Mouse (Mus musculus): ENCODE measurements around the gene Itgax. TPM values are rescaled to one million over a fixed set of nuclear protein-coding genes. Genes with fewer than 3 reads are reported as not detected.
A peak's percentile ranks its signal among the peaks of the same experiment; 100 is the strongest.
"Not testable (repeated sequence)": the region's sequence is repeated elsewhere in the genome, so short reads cannot be mapped to it uniquely, and the experiment has no call there.

The Itgax gene
- polyA plus RNA-seq, 1 experiment: 1.9 TPM

DNA sequence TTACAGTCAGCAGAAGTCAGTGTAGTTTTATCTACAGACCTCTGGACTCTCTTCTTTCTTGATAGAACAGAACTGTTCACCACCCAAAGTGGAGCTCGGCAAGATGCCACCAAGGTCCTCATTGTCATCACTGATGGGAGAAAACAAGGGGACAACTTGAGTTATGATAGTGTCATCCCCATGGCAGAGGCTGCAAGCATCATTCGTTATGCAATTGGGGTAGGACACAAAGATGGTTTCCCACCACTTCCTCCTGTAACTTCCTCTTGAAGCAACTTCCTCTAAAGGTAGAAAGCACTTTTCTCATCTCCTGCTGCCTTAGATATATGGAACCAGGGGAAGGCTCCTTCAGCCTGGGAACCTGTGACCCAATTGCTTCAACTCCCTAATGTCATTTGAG is 4.2 kb downstream of the Itgax start:
- 78% methylated on average over 2 of the region's 2 CpGs for WGBS
- Histone ChIP-seq H3K4me1 (ENCODE audit: control insufficient read depth, insufficient read depth, low read length) (no peaks in the 10 kb centered on the region), H3K27me3 (replicated peaks; ENCODE audit: control insufficient read depth, insufficient read depth, low read length) (no peaks in the 10 kb centered on the region), H3K36me3 (ENCODE audit: control insufficient read depth, insufficient read depth, low read length) (no peaks in the 10 kb centered on the region), H3K4me3 (ENCODE audit: insufficient read depth, low read depth, low read length) (no peak overlapping the region), H3K27ac (ENCODE audit: insufficient read depth, low read depth, low read length) (no peak overlapping the region)
- peak; percentile 6 for DNase-seq
- no peak for TF ChIP-seq POLR2A (IDR thresholded peaks at IDR 0.05; ENCODE audit: low read depth, low read length)
- TF ChIP-seq CTCF (conservative IDR thresholded peaks at IDR 0.05; ENCODE audit: insufficient read depth, insufficient read length, low read depth, low read length): no peak

DNA sequence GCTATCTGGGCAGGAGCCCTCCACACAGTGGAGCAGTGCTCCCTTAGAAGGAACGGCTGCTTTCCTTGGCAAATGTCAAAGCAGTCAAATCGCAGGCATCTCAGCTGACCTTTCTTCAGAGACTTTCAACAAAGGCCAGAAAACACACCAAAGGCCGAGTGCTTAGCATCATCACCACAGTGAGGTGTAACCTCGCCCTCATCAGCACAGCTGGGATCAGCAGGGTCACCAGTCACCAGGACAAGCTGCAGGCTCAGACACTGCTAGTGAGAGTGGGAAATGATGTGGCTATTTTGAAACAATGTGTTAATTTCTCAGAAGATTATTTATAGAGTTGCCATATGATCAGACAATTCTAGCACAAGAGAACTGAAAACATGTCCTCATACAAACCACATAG is 7.6 kb downstream of the Itgax start:
- no peak overlapping the region for H3K27ac ChIP-seq (ENCODE audit: insufficient read depth, low read depth, low read length)
- no peaks in the 10 kb centered on the region for H3K27me3 ChIP-seq (replicated peaks; ENCODE audit: control insufficient read depth, insufficient read depth, low read length)
- WGBS: 56% methylated on average over 4 of the region's 4 CpGs
- no peak for DNase-seq
- no peak for TF ChIP-seq CTCF (conservative IDR thresholded peaks at IDR 0.05; ENCODE audit: insufficient read depth, insufficient read length, low read depth, low read length)
- TF ChIP-seq POLR2A (IDR thresholded peaks at IDR 0.05; ENCODE audit: low read depth, low read length): no peak
- H3K36me3 ChIP-seq (ENCODE audit: control insufficient read depth, insufficient read depth, low read length): no peaks in the 10 kb centered on the region
- H3K4me1 ChIP-seq (ENCODE audit: control insufficient read depth, insufficient read depth, low read length): no peaks in the 10 kb centered on the region
- H3K4me3 ChIP-seq (ENCODE audit: insufficient read depth, low read depth, low read length): no peak overlapping the region

DNA sequence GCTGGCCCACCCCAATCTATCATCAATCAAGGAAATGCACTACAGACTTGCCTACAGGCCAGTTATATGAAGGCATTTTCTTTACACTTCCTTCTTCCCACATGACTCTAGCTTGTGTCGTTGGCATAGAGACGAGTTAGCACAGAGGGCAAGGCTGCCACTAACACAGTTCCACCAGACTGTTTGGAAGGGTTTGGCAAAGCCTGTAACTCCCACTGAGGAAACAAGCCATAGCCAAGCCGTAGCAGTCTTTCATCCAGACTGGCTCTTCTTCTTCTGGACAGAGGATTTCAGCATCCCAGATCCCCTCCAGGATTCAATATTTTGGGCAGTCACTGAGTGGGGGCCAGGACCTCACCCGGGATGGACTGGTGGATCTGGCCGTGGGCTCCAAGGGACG is 10.3 kb downstream of the Itgax start:
- Histone ChIP-seq H3K27ac (ENCODE audit: insufficient read depth, low read depth, low read length) (no peak overlapping the region), H3K27me3 (replicated peaks; ENCODE audit: control insufficient read depth, insufficient read depth, low read length) (no peaks in the 10 kb centered on the region), H3K4me3 (ENCODE audit: insufficient read depth, low read depth, low read length) (no peak overlapping the region), H3K4me1 (ENCODE audit: control insufficient read depth, insufficient read depth, low read length) (no peaks in the 10 kb centered on the region), H3K36me3 (ENCODE audit: control insufficient read depth, insufficient read depth, low read length) (no peaks in the 10 kb centered on the region)
- DNase-seq: no peak
- no peak for TF ChIP-seq CTCF (conservative IDR thresholded peaks at IDR 0.05; ENCODE audit: insufficient read depth, insufficient read length, low read depth, low read length)
- TF ChIP-seq POLR2A (IDR thresholded peaks at IDR 0.05; ENCODE audit: low read depth, low read length): no peak
- 94% methylated on average over 6 of the region's 6 CpGs for WGBS

DNA sequence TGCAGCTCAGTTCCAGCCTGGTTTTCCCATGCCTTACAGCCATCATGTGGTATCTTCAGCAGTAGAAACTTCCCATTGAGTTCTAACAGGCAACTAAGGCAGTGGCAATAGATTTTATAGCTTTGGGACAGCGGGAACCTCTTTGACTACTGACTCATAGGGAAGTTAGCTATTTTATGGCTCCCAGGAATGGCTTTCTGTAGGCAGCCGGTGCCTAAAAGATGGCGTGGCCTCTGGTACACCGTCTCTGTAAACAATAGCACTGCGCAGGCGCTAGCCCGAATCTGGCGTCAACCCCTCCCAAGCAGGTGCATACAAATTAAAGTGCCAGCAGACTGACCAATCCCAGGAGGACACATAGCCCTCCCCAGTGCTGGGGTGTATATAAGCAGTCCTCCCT is 21.6 kb downstream of the Itgax start:
- H3K4me1 ChIP-seq (ENCODE audit: control insufficient read depth, insufficient read depth, low read length): no peaks in the 10 kb centered on the region
- TF ChIP-seq POLR2A (IDR thresholded peaks at IDR 0.05; ENCODE audit: low read depth, low read length): no peak
- no peak for TF ChIP-seq CTCF (conservative IDR thresholded peaks at IDR 0.05; ENCODE audit: insufficient read depth, insufficient read length, low read depth, low read length)
- no peak for DNase-seq
- no peaks in the 10 kb centered on the region for H3K36me3 ChIP-seq (ENCODE audit: control insufficient read depth, insufficient read depth, low read length)
- no peak overlapping the region for H3K27ac ChIP-seq (ENCODE audit: insufficient read depth, low read depth, low read length)
- 60% methylated on average over 8 of the region's 8 CpGs for WGBS
- no peaks in the 10 kb centered on the region for H3K27me3 ChIP-seq (replicated peaks; ENCODE audit: control insufficient read depth, insufficient read depth, low read length)
- no peak overlapping the region for H3K4me3 ChIP-seq (ENCODE audit: insufficient read depth, low read depth, low read length)

DNA sequence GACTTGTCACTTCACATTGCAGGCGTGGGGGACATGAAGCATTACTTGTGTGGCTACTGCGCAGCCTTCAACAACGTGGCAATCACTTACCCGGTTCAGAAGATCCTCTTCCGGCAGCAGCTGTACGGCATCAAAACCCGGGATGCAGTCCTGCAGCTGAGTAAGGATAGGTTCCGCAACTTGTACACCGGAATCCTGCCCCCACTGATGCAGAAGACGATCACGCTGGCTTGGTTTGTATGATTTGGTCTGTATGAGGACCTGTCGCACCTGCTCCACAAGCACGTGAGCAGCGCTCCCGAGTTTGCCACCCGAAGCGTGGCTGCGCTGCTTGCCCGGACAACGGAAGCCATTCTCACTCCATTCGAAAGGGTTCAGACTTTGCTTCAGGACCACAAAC is 24.7 kb downstream of the Itgax start, which contains the start of gene Itgad:
Itgad (plus strand) TSS at position 301 of the 400 bp plus-strand sequence.
- WGBS: 90% methylated on average over 21 of the region's 21 CpGs
- TF ChIP-seq CTCF (conservative IDR thresholded peaks at IDR 0.05; ENCODE audit: insufficient read depth, insufficient read length, low read depth, low read length) (no peak), POLR2A (IDR thresholded peaks at IDR 0.05; ENCODE audit: low read depth, low read length) (no peak)
- H3K27me3 ChIP-seq (replicated peaks; ENCODE audit: control insufficient read depth, insufficient read depth, low read length): no peaks in the 10 kb centered on the region
- no peaks in the 10 kb centered on the region for H3K4me1 ChIP-seq (ENCODE audit: control insufficient read depth, insufficient read depth, low read length)
- no peak for DNase-seq
- no peaks in the 10 kb centered on the region for H3K36me3 ChIP-seq (ENCODE audit: control insufficient read depth, insufficient read depth, low read length)
- H3K4me3 ChIP-seq (ENCODE audit: insufficient read depth, low read depth, low read length): no peak within 1 kb of the TSS
- no peak within 1 kb of the TSS for H3K27ac ChIP-seq (ENCODE audit: insufficient read depth, low read depth, low read length)

DNA sequence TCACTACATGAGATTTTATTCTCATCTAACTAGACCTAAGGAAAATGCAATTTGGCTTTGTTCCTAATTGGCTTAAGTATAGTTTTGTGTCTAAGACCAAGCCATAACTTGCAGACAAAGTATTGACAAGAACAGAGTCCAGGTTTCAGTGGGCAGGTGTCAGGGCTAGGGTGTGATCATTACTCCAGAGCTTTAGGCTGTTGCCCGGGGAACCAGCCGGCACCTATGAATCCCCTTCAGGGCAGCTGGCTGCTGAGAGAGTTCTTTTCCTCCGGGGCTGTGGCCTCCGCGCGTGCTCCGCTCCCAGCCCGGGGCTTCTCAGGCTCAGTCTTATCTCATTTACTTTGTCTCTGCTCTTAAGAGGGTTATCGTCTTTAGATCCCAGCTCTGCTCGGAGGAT is 25.6 kb downstream of the Itgax start:
- TF ChIP-seq POLR2A (IDR thresholded peaks at IDR 0.05; ENCODE audit: low read depth, low read length) (no peak), CTCF (conservative IDR thresholded peaks at IDR 0.05; ENCODE audit: insufficient read depth, insufficient read length, low read depth, low read length) (no peak)
- Histone ChIP-seq H3K36me3 (ENCODE audit: control insufficient read depth, insufficient read depth, low read length) (no peaks in the 10 kb centered on the region), H3K27me3 (replicated peaks; ENCODE audit: control insufficient read depth, insufficient read depth, low read length) (no peaks in the 10 kb centered on the region), H3K4me1 (ENCODE audit: control insufficient read depth, insufficient read depth, low read length) (no peaks in the 10 kb centered on the region), H3K4me3 (ENCODE audit: insufficient read depth, low read depth, low read length) (no peak overlapping the region), H3K27ac (ENCODE audit: insufficient read depth, low read depth, low read length) (no peak overlapping the region)
- DNase-seq: no peak
- WGBS: 79% methylated on average over 10 of the region's 10 CpGs

DNA sequence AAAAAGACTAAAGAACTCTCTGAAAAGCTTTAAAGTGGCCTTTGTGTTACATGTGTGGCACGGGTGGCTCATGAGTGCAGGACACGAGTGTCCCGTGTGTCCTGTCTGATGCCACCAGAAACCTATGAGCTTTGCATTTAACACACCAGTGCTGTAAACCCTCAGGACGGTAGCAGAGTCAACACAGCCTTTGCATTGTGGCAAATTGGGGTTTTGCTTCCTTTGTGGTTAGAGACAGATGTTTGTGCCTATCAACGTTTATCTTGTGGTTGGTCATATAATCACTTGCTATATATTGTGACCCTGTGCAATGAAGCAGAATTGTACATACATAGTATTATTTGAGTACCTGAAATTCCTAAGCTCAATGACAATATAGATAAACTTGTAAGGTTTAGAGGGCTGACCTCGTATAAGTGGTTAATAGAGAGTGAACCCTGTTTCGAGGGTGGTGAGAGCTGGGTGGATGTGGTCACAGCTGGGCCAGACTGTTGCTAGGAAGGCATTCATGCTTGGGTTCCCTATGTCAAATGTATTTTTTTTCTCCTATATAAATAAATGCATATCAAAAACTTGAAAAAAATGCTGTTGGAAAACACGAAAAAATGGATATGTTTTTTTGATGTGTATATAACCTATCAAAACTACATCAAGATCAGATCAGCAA is 29.5 kb downstream of the Itgax start:
- H3K4me1 ChIP-seq (ENCODE audit: control insufficient read depth, insufficient read depth, low read length); H3K4me3 ChIP-seq (ENCODE audit: insufficient read depth, low read depth, low read length); H3K27ac ChIP-seq (ENCODE audit: insufficient read depth, low read depth, low read length); H3K36me3 ChIP-seq (ENCODE audit: control insufficient read depth, insufficient read depth, low read length); DNase-seq; H3K27me3 ChIP-seq (replicated peaks; ENCODE audit: control insufficient read depth, insufficient read depth, low read length): not testable (repeated sequence)
- WGBS: 69% methylated on average over 8 of the region's 8 CpGs

Data from kidney, adult 2 months (tissue).